Mouse (Mus musculus): ENCODE measurements around the gene Gm12695. TPM values are rescaled to one million over a fixed set of nuclear protein-coding genes. Genes with fewer than 3 reads are reported as not detected.

The Gm12695 gene
- polyA plus RNA-seq, 1 experiment from 2014 or later = 0.10 TPM

GRCm38 (mm10) chr4:96683474-96683873 is 101.5 kb downstream of the Gm12695 start:
- ATAC-seq (ENCODE audit: low FRiP score) = no peak
- 44% methylated on average over 2 of the region's 2 CpGs for WGBS
- H3K27ac ChIP-seq = no peak overlapping the region
- no peak overlapping the region for H3K9ac ChIP-seq
- no peak overlapping the region for H3K4me2 ChIP-seq (replicated peaks)
- H3K27me3 ChIP-seq = no peaks in the 10 kb centered on the region
- no peak overlapping the region for H3K4me3 ChIP-seq
- H3K36me3 ChIP-seq = no peaks in the 10 kb centered on the region
- H3K9me3 ChIP-seq (replicated peaks) = no peaks in the 10 kb centered on the region
- H3K4me1 ChIP-seq = no peaks in the 10 kb centered on the region

- Histone ChIP-seq H3K36me3 (no peaks in the 10 kb centered on the region), H3K27ac (no peak overlapping the region), H3K27me3 (no peaks in the 10 kb centered on the region), H3K4me2 (replicated peaks) (no peak overlapping the region), H3K4me1 (no peaks in the 10 kb centered on the region), H3K9me3 (replicated peaks) (no peaks in the 10 kb centered on the region), H3K4me3 (no peak overlapping the region), H3K9ac (no peak overlapping the region)
- no peak for ATAC-seq (ENCODE audit: low FRiP score)
Measured at GRCm38 (mm10) chr4:96680966-96681365, 104.0 kb downstream of the Gm12695 start.

GRCm38 (mm10) chr4:96680233-96680632 is 104.8 kb downstream of the Gm12695 start:
- Histone ChIP-seq H3K36me3 (no peaks in the 10 kb centered on the region), H3K4me3 (no peak overlapping the region), H3K4me2 (replicated peaks) (no peak overlapping the region), H3K4me1 (no peaks in the 10 kb centered on the region), H3K9ac (no peak overlapping the region), H3K27me3 (no peaks in the 10 kb centered on the region), H3K27ac (no peak overlapping the region), H3K9me3 (replicated peaks) (no peaks in the 10 kb centered on the region)
- WGBS = 17% methylated on average over 1 of the region's 1 CpGs
- no peak for ATAC-seq (ENCODE audit: low FRiP score)

Other genes with a start within 250 kb of the Gm12695 start
- gene Cyp2j6, start 231.5 kb downstream of the Gm12695 start, polyA plus RNA-seq (2016; fragmentation: Nextera tagmentation; extraction: Ambion mirVana) = 6.3 and 7.6 TPM in 2 replicates
- 1.9 TPM in 2 replicates for gene Cyp2j9, start 193.6 kb downstream of the Gm12695 start, polyA plus RNA-seq (2016; fragmentation: Nextera tagmentation; extraction: Ambion mirVana)
- not detected in 2 replicates for gene Cyp2j5, start 121.0 kb downstream of the Gm12695 start, polyA plus RNA-seq (2016; fragmentation: Nextera tagmentation; extraction: Ambion mirVana)